Mouse (Mus musculus) ES-Bruce4 (cell line): ENCODE data around the gene Osbpl6. TPM values are rescaled to one million over a fixed set of nuclear protein-coding genes. Genes with fewer than 3 reads are reported as not detected.
"Not testable (repeated sequence)": the region's sequence is repeated elsewhere in the genome, so short reads cannot be mapped to it uniquely, and the experiment has no call there.

Experiments used
- H3K27ac ChIP-seq: 2 replicates; pipeline ENCODE4 v1.5.1; 2012; ENCODE audit warnings: low read length, inconsistent platforms; ENCODE audit not compliant: insufficient read depth
- H3K27me3 ChIP-seq: 2 replicates; pipeline ENCODE4 v1.6.1; 2012; ENCODE audit warnings: mild to moderate bottlenecking, low read length, inconsistent platforms; ENCODE audit not compliant: control insufficient read depth, poor library complexity, insufficient read depth, severe bottlenecking
- H3K36me3 ChIP-seq: 2 replicates; pipeline ENCODE4 v1.6.1; 2012; ENCODE audit warnings: inconsistent platforms, mild to moderate bottlenecking, low read length, moderate library complexity; ENCODE audit not compliant: control insufficient read depth, poor library complexity, insufficient read depth, severe bottlenecking
- H3K4me1 ChIP-seq: one replicate; pipeline ENCODE4 v1.8.1; 2011; ENCODE audit warnings: low read length; ENCODE audit not compliant: control insufficient read depth, insufficient read depth
- H3K4me3 ChIP-seq: 2 replicates; pipeline ENCODE4 v1.5.1; 2011; ENCODE audit warnings: low read depth, mild to moderate bottlenecking, low read length
- H3K9ac ChIP-seq: 2 replicates; pipeline ENCODE4 v1.6.1; 2012; ENCODE audit warnings: low read depth, mild to moderate bottlenecking, inconsistent platforms; ENCODE audit not compliant: poor library complexity, severe bottlenecking
- H3K9me3 ChIP-seq: replicated peaks from 2 replicates; pipeline ENCODE4 v1.6.1; 2012; ENCODE audit warnings: mild to moderate bottlenecking, low read length, inconsistent platforms; ENCODE audit not compliant: control insufficient read depth, poor library complexity, insufficient read depth, severe bottlenecking
- CTCF ChIP-seq: IDR thresholded peaks from one replicate; pipeline ENCODE4 v1.8.1; 2011; ENCODE audit warnings: low read depth, low read length
- EP300 ChIP-seq: IDR thresholded peaks from 2 replicates; pipeline ENCODE4 v1.6.1; 2011; ENCODE audit warnings: low read depth, low read length; ENCODE audit not compliant: insufficient read depth
- POLR2A ChIP-seq: IDR thresholded peaks from one replicate; pipeline ENCODE4 v1.8.1; 2011; ENCODE audit warnings: low read length; ENCODE audit not compliant: insufficient read depth
- polyA plus RNA-seq: library from polyadenylated mRNA; stranded (reverse); fragments of >200 nt; gene quantifications from 2 replicates; pipeline ENCODE4 v1.2.4, GENCODE M21; 2011; ENCODE audit warnings: low read depth; ENCODE audit not compliant: missing spikeins, insufficient read depth, insufficient read length

The Osbpl6 gene
- polyA plus RNA-seq, 1 experiment: 6.6 TPM

DNA sequence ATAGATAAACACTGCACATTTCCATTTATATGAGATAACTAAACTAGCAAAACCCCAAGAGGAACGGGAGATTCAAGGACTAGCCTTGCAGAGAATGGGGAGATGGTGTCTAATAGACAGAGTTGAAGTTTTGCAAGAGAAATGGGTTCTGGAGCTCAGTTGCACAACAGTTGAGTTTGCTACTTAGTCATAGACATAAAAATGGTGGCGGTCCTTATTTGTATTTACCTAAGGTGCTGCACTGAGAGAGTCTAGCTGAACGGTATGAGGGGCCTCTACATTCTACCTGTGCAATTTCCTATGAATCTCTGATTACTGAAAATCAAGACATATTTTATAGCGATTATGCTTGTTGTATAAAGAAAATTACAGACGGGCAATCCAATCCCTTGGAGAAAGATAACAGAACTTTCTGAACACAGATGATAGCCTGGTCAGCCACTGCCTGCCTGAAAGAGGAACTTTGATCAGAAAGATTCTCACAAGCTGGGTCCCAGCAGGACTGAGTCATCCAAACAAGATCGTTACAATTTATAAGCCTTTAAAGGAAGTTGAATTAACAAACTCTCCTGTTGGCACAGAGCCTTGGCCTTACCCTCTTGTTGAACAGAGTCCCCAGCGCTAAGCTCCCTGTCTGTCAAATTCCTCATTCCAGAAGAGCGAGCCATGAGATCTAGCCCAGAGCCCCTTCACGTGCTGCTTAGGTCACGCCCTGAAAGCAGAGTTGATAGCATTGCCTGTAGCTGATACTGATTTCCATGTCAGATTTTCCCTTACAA lies 204.2 kb downstream of the Osbpl6 start:
- no peaks in the 10 kb centered on the region for H3K4me1 ChIP-seq
- H3K9me3 ChIP-seq: no peaks in the 10 kb centered on the region
- H3K9ac ChIP-seq: no peak overlapping the region
- no peak overlapping the region for H3K4me3 ChIP-seq
- no peak overlapping the region for H3K27ac ChIP-seq
- H3K36me3 ChIP-seq: no peaks in the 10 kb centered on the region
- no peak for TF ChIP-seq POLR2A
- no peak for TF ChIP-seq EP300
- TF ChIP-seq CTCF: no peak
- H3K27me3 ChIP-seq: no peaks in the 10 kb centered on the region

DNA sequence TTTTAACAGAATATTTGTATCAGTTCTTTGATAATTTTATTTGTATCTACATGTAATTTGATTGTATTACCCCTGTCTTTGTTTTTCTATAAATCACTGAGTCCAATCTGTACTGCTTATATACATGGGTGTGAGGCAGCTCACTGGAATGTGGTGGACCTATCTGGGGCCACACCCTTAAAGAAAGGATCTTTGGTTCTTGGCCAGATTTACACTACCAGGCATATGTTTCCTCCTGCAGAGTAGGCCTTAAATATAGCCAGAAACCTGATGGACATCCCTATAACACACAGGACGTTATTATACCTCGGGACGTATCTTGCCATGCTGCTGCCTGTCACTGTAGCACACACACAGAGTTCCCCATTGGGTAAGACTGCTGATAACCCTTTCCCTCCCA lies 205.7 kb downstream of the Osbpl6 start:
- Histone ChIP-seq H3K9me3 (no peaks in the 10 kb centered on the region), H3K4me3 (no peak overlapping the region), H3K4me1 (no peaks in the 10 kb centered on the region), H3K9ac (no peak overlapping the region), H3K36me3 (no peaks in the 10 kb centered on the region), H3K27me3 (no peaks in the 10 kb centered on the region), H3K27ac (no peak overlapping the region)
- TF ChIP-seq POLR2A (no peak), CTCF (no peak), EP300 (no peak)

GRCm38 (mm10) chr2:76618078-76618477 lies 211.8 kb downstream of the Osbpl6 start:
- no peaks in the 10 kb centered on the region for H3K4me1 ChIP-seq
- H3K27ac ChIP-seq: no peak overlapping the region
- H3K4me3 ChIP-seq: no peak overlapping the region
- no peaks in the 10 kb centered on the region for H3K27me3 ChIP-seq
- no peak overlapping the region for H3K9ac ChIP-seq
- no peaks in the 10 kb centered on the region for H3K36me3 ChIP-seq
- TF ChIP-seq EP300 (no peak), CTCF (no peak), POLR2A (no peak)
- H3K9me3 ChIP-seq: no peaks in the 10 kb centered on the region

DNA sequence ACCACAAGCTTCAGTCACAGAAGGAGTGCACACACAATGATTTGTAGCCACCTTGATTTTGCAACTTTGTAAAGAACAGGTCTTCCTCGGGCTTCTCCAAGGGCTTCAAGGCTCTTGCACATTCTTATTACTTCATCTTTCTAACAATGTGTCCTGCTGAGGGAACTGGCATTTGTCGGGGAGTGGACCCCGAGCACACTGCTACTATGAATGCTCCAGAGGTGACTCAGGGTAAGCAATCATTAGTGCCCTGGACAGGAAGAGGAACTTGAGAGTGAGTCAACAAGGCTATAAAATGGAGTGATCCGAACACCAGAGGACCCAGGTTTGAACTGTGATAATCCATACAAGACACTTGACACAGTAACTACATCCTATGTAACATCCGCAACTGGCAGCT lies 213.9 kb downstream of the Osbpl6 start:
- Histone ChIP-seq H3K9me3 (0 out of 2 replicates have a peak, but pooled peaks cover 4% of the 10 kb centered on the region), H3K4me3 (no peak overlapping the region), H3K36me3 (no peaks in the 10 kb centered on the region), H3K4me1 (no peaks in the 10 kb centered on the region), H3K27ac (no peak overlapping the region), H3K9ac (no peak overlapping the region), H3K27me3 (no peaks in the 10 kb centered on the region)
- TF ChIP-seq EP300 (no peak), POLR2A (no peak), CTCF (no peak)

GRCm38 (mm10) chr2:76621724-76622123 lies 215.4 kb downstream of the Osbpl6 start:
- peaks cover 12% of the 10 kb centered on the region for H3K9me3 ChIP-seq
- no peak overlapping the region for H3K4me3 ChIP-seq
- no peaks in the 10 kb centered on the region for H3K27me3 ChIP-seq
- no peak overlapping the region for H3K9ac ChIP-seq
- H3K4me1 ChIP-seq: no peaks in the 10 kb centered on the region
- no peaks in the 10 kb centered on the region for H3K36me3 ChIP-seq
- H3K27ac ChIP-seq: no peak overlapping the region
- TF ChIP-seq POLR2A (no peak), CTCF (no peak), EP300 (no peak)

- H3K27me3 ChIP-seq, H3K36me3 ChIP-seq, H3K27ac ChIP-seq, H3K9ac ChIP-seq, H3K4me1 ChIP-seq, H3K4me3 ChIP-seq: not testable (repeated sequence)
- H3K9me3 ChIP-seq: peaks cover 15% of the 10 kb centered on the region
Observed at GRCm38 (mm10) chr2:76622316-76622715, 216.0 kb downstream of the Osbpl6 start.
